Mouse (Mus musculus): Measurements from ENCODE around the gene C130074G19Rik.

C130074G19Rik gene

DNA sequence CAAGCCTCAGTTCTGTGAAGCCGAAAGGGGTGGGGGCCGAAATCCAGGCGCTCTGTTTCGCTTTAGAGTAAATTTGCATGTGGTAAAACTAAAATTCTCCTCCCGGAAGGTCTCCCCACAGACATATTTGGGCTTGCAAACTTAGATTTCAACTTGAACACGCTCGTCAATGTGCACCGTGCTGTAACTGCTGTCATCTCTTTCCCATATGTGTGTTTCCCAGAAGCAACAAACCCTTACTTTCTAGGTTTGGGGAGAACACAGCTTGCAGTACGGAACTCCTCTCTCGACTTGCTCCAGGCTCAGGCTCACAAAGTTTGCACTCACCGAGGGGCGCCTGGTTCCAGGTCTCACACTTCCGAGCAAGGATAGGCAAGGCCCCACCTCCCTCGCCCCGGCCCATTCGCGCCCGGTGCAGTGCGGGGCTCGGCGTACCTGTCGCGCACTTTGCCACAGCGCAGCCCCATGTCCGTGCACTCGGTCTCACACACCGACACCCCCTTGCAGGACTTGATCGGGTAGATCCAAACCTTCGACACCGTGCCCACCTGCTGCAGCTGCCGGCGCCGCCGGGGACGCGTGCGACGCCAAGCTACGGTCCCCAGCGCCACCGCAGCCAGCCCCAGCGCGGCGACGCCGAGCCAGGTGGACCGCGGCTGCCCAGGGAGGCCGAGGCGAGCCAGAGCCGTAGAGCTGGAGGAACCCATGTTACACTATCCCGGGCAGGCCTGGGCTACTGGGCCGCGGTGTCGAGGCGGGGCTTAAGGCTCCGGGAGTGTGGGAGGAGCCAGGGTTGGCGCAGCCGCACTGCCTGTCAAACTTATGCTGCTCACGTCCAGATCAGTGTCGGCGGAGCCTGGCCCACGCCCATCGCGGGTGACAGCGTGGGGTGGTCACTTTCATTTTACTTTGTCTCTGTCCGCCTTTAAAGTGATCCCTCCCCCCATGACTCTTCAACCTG, 37.6 kb downstream of the C130074G19Rik start:
- in situ Hi-C loops (cut with MboI, MseI), result no loop called here

DNA sequence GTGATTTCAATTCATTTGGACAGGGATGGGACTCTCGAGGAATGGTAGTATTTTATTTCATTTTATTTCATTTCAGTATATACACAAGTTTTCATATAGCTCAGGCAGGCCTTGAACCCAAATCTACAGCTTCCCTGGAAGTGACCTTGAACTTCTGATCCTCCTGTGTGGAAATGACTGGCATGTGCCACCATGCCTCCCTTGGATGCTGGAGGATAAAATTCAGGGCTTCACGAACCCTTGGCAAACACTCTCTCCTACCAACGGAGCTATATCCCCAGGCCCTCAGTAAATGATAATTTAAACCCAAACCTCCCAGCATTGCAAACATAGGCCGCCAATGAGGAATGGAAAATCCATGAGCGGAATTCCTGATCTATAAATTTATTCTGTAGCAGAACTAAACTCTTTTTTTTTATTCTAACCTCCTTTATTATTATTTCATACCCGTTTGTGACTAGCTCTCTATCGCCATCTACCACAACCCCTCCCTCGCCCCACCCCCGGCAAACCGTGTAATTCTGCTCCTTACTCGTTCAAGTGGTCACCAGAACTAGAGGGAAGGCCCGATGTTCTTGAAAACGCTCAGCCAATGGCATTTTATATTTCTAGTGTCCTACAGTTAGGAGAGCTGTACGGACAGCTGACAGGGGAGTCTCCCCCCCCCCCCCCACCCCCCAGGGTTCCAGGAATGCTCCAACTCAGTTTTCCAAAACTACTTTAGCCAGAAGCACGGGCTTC, 38.5 kb downstream of the C130074G19Rik start:
- in situ Hi-C loops (cut with MboI, MseI), result no loop called here

DNA sequence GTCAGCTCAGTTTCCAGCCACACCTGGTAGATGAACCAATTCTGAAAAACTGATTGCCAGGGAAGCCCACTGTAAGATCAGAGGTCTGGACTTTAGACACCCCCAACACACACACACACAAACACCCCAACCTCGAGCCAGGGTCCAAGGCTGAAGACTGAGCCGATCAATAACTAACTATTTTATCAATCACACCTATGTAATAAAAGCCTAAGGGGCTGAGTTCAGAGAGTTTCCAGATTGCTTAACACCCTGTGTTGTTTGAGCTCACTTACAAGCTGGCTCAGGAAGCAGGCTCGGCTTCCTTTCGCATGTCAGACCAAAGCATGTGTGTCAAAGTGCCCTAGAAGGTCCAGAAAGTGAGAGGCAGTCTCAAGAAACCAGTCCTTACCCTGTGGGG, 45.4 kb downstream of the C130074G19Rik start:
- in situ Hi-C loops (cut with MboI, MseI), result no loop called here

DNA sequence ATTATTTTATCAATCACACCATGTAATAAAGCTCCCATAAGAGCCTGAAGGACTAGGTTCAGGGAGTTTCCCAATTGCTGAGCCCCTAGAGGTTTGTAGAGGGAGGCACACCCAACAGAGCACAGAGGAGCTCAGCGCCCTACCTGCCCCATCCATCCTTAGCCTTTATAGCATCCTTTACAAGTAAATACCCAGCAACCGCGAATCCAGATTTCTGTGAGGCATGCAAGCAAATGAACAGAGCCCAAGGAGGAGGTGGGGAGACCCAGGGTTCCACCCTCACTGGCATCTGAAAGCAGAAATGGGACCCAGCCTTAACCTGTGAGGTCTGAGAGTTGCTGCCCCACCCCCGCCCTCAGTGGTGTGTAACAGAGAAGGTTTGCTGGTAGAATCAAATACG, 46.7 kb downstream of the C130074G19Rik start:
- in situ Hi-C loops (cut with MboI, MseI), result no loop called here

DNA sequence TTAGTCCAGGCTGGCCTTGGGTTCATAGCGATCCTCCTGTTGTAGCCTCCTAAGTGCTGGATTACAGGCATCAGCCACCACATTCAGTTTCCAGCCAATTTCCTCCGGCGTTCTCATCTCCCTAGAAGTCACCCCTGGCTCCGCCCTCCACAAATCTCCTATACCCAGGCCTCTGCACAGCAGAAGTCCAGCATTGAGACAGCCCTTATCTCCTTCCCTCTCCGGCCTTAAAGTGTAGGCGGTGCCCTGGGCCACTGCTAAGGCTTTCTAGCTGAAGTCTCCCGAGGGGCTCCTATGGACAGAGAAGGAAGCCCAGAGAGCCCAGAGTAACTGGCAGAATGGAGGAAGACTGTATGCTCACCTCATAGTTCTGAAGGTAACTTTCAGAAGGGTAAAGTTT, 49.5 kb downstream of the C130074G19Rik start:
- in situ Hi-C loops (cut with MboI, MseI), result no loop called here

DNA sequence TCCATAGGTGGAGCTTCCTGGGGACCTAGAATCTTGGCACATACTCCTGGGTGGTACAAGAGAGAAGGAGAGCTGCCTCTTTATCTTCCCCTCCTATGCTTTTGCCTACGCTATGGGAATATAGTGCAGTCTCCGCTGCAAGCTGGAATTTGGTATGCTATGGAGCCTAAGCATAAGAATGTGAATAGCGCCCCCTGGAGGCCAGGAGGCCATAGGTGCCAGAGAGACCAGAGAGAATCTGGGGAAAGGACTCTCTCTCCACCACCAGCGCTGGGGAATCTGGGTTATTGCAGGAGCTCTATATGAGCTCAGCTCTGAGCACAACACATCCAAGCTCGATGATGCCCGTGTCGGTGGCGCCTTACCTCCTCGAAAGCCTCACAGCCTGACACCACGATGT, 50.8 kb downstream of the C130074G19Rik start:
- in situ Hi-C loops (cut with MboI, MseI), result no loop called here

DNA sequence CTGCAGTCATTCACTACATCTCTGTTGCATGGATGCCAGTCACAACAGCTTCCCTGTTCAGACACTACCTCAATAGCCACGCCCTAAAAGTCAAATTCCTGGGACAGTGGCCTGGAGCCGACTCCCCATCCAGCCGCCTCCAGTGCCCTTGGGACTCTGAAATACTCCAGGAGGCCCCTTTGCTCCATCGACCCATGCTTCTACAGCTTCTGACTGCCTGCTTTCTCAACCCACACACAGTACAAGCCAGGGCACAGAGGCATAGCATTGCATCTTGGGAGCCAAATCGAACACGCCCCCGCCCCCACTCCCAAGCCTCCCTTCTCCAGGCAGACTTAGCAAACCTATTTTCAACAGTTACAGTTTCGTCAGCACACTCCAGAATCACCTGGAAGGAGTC, 53.1 kb downstream of the C130074G19Rik start:
- in situ Hi-C loops (cut with MboI, MseI), result no loop called here

DNA sequence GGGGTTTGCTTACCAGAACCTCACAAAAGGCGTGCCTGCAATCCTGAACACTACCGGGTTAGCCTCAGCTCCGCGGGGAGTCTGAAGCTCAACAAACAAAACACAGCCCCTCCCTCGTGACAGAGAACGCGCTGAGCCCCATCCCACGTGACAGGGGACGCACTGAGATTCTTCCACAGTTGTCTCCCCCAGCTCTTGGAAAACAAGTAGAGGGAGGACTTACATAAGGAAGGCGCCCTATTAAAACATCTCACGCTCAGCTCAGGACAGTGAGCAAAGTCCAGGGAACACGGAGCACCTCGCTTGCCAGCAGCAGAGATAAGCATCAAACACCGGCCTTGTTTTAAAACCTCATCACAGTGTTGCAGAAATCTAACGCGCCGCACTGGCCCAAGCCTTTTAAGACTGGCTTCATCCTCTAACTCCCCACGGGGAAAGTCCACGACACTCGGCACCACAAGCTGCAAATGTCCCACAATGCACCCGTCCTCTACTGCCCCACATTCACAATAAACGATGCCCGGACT, 55.8 kb downstream of the C130074G19Rik start:
- in situ Hi-C loops (cut with MboI, MseI), result no loop called here

DNA sequence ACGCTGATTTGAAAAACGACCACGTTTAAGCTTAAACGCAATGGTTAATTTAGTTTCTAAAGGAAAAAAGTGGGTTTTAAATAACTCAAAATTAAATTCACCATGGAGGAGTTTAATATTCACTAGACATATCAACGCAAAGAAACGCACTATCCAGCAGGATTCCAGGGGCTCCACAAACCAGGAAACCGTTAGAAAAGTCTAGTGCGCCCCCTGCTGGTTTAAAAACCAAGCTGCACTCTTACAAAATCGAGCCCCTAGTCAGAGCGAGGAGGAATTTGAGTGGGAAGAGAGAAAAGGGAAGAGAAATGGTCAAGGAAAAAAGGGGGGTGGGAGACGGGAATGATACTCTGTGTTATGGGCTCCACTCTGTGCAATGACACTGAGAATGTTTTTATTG, 57.9 kb downstream of the C130074G19Rik start:
- in situ Hi-C loops (cut with MboI, MseI), result no loop called here

DNA sequence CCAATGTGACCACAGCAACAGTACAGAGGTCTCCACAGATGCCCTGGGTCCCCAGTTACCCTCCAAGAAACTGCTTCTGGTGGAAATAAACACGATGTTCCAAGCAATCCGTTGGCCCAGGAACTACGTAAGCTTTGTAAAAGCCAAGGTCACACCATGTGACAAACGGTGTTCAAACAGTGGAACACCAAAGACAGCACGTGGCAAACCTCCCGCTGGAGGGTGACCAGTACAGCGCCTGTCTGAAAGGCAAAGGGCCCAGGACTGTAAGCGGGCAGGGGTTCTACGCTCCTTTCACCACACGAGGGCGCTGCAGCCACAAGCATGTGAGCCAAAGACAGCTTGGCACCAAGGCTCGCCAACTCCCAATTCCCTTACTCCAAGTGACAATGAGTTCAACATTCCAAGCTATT, 58.6 kb downstream of the C130074G19Rik start:
- in situ Hi-C loops (cut with MboI, MseI), result no loop called here

DNA sequence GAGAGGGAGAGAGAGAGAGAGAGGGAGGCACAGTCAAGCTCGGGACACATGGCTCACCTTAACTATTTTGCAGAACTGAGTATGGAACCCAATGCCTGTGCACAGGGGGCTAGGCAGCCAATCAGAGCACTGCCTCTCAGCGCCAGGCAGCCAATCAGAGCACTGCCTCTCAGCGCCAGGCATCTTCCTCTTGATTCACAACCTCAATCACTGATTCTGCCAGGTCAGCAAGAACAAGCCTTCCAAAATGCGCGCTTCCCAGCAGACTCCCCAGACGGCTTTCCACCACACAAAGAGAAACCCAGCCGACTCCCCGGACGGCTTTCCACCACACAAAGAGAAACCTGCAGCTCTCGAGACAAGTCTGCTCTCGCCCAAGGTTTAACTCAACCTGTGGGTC, 60.3 kb downstream of the C130074G19Rik start:
- in situ Hi-C loops (cut with MboI, MseI), result no loop called here

Measured in regulatory T cell (primary cell).